In the genomic region with DNA sequence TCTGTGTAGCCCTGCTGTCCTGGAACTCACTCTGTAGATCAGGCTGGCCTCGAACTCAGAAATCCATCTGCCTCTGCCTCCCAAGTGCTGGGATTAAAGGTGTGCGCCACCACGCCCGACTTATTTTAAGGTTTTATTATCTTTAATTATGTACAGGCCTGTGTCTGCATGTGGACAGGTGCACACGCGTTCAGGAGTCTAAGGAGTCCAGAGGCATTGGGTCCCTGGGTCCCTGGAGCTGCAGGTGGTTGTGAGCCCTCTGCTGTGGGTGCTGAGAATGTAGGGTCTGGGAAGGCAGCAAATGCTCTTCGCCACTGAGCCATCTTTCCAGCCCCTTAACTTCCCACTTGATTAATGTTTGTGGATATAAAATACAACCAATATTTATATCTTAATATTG, we compare ENCODE assay signal across 31 mouse cellular contexts. TPM values are rescaled to one million over a fixed set of nuclear protein-coding genes. Genes with fewer than 3 reads are reported as not detected.
"Had no signal": no experiment of that assay in that cellular context is flagged by ENCODE, and none has a peak within 500 bp of the region (broad histone marks: within the 10 kb centered on the region; RNA-seq: fewer than 3 reads in every experiment).

No protein-coding gene starts in this region.

- H3K36me3 ChIP-seq: heart, embryonic 12.5 days; heart, embryonic 13.5 days; heart, embryonic 15.5 days; hindbrain, embryonic 10.5 days; hindbrain, embryonic 12.5 days; hindbrain, embryonic 13.5 days; hindbrain, embryonic 15.5 days; intestine, embryonic 15.5 days; kidney, embryonic 15.5 days had no signal

- H3K27ac ChIP-seq: heart, embryonic 13.5 days; heart, embryonic 15.5 days; hindbrain, embryonic 10.5 days; hindbrain, embryonic 12.5 days; hindbrain, embryonic 13.5 days; hindbrain, embryonic 14.5 days; hindbrain, embryonic 15.5 days; hindbrain, postnatal 0 days; intestine, embryonic 15.5 days; kidney, embryonic 15.5 days; kidney, postnatal 0 days; layer of hippocampus, adult 2 months; left cerebral cortex, adult 2 months had no signal

- H3K27me3 ChIP-seq: heart, embryonic 12.5 days; heart, embryonic 13.5 days; heart, embryonic 15.5 days; hindbrain, embryonic 12.5 days; hindbrain, embryonic 13.5 days; hindbrain, embryonic 15.5 days; intestine, embryonic 15.5 days; kidney, embryonic 15.5 days had no signal

- DNase-seq: heart, postnatal 10 days; heart, postnatal 14 days; heart, postnatal 36 days; kidney, adult 11 months; kidney, adult 18-20 months; kidney, adult 2 months; kidney, adult 8-10 months; kidney, adult 9 months; kidney, postnatal 10 days; kidney, postnatal 14 days; kidney, postnatal 25 days; kidney, postnatal 36 days; kidney, postnatal 4 days; layer of hippocampus, adult 9-11 months; layer of hippocampus, postnatal 36 days had no signal

- H3K4me3 ChIP-seq: heart, embryonic 12.5 days; heart, embryonic 13.5 days; heart, embryonic 15.5 days; hindbrain, embryonic 10.5 days; hindbrain, embryonic 12.5 days; hindbrain, embryonic 13.5 days; hindbrain, embryonic 15.5 days; intestine, embryonic 15.5 days; kidney, embryonic 15.5 days; layer of hippocampus, adult 2 months; left cerebral cortex, adult 2 months had no signal

- H3K9me3 ChIP-seq: heart, embryonic 13.5 days; heart, embryonic 15.5 days; hindbrain, embryonic 10.5 days; hindbrain, embryonic 12.5 days; hindbrain, embryonic 13.5 days; hindbrain, embryonic 15.5 days; intestine, embryonic 15.5 days; kidney, embryonic 15.5 days had no signal

- H3K4me1 ChIP-seq: hindbrain, embryonic 10.5 days; hindbrain, embryonic 12.5 days; hindbrain, embryonic 13.5 days; hindbrain, embryonic 15.5 days; intestine, embryonic 15.5 days; kidney, embryonic 15.5 days had no signal

- H3K4me2 ChIP-seq: heart, embryonic 11.5 days; heart, embryonic 12.5 days; heart, embryonic 13.5 days; heart, embryonic 15.5 days; hindbrain, embryonic 12.5 days; hindbrain, embryonic 13.5 days; hindbrain, embryonic 14.5 days; hindbrain, embryonic 15.5 days; intestine, embryonic 15.5 days; kidney, embryonic 15.5 days had no signal

- H3K9ac ChIP-seq: heart, embryonic 12.5 days; heart, embryonic 13.5 days; heart, embryonic 15.5 days; hindbrain, embryonic 12.5 days; hindbrain, embryonic 13.5 days; hindbrain, embryonic 14.5 days; hindbrain, embryonic 15.5 days; intestine, embryonic 15.5 days; kidney, embryonic 15.5 days had no signal

RNA-seq across cellular contexts. Expression of gene Il21r, which starts 12.2 kb away (rescaled TPM):
- polyA plus RNA-seq: heart, embryonic 14.5 days had no signal
